Mouse (Mus musculus): ENCODE data around the gene Taf11. TPM values are rescaled to one million over a fixed set of nuclear protein-coding genes. Genes with fewer than 3 reads are reported as not detected.
A peak's percentile ranks its signal among the peaks of the same experiment; 100 is the strongest.

Gene Taf11
- polyA plus RNA-seq, 1 experiment from 2014 or later, result 51.6 TPM

DNA sequence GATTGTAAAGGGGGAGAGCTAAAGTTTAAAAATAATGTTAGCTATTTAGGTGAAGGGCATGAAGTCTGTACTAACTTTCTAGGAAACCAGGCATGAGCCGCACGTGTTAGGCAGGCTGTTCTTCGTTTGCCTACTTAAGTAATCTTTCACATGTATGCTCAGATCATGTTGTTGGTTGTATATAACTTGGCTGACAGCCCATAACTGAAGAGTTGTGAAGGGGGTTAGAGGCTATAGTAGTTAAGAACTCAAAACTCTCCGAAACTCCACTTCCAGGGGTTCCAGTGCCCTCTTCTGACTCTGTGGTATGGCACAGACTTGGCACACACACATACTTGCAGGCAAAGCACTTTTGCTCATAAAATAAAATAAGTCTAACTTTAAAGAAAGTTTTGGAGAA lies 42.9 kb downstream of the Taf11 start:
- Histone ChIP-seq H3K27ac (ENCODE audit: low read depth, low read length) (no peak overlapping the region), H3K4me1 (ENCODE audit: control insufficient read depth, insufficient read depth, low read depth, low read length) (no peaks in the 10 kb centered on the region), H3K27me3 (replicated peaks; ENCODE audit: control insufficient read depth, insufficient read depth, low read length) (no peaks in the 10 kb centered on the region), H3K9me3 (ENCODE audit: control insufficient read depth, low read length) (no peaks in the 10 kb centered on the region), H3K4me2 (ENCODE audit: low read length) (no peak overlapping the region), H3K36me3 (ENCODE audit: control insufficient read depth, insufficient read depth, low read length) (no peaks in the 10 kb centered on the region), H3K4me3 (ENCODE audit: low read length) (no peak overlapping the region), H3K9ac (ENCODE audit: low read depth, low read length) (no peak overlapping the region)
- no peak for ATAC-seq
- WGBS, result 92% methylated on average over 4 of the region's 4 CpGs

DNA sequence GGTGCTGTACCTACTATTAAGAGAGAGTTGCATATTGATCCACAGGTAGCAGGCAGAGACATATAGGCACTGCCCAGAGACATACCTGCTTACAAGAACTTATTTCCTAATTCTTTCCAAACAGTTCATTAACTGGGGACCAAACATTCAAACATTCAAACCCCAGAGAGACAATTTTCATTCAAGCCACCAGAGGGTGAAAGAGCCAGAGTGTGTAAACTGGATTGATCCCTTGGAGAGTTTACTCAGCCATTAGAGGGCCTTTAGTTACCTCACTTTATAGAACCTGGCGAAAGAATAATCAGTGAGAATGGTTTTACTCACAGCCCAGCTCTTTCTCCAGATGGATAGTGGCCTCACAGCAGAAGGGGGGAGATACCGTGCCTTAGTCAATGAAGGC lies 44.2 kb downstream of the Taf11 start:
- Histone ChIP-seq H3K4me1 (ENCODE audit: control insufficient read depth, insufficient read depth, low read depth, low read length) (no peaks in the 10 kb centered on the region), H3K9ac (ENCODE audit: low read depth, low read length) (no peak overlapping the region)
- ATAC-seq, result no peak

DNA sequence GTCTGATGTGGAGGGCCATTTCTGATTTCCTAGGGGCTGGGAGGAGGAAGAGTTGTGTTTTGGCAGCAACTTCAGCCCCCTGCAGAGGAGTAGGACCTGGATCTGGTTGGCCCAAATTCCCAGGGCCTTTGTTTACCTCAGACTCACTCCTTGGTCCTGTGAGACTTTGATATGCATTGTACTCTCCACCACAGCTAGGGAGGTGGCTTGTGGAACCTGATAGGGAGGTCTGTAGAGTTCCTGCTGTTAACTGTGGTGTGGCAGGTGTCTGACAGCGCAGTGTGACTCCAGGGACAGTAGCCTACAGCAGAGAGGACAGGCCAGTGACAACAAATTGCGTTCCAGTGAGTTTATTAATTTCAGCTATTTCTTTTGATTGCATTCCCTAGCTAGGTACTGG lies 50.5 kb downstream of the Taf11 start:
- WGBS, result 35% methylated on average over 2 of the region's 2 CpGs
- no peak overlapping the region for H3K4me2 ChIP-seq (ENCODE audit: low read length)
- H3K27me3 ChIP-seq (replicated peaks; ENCODE audit: control insufficient read depth, insufficient read depth, low read length), result no peaks in the 10 kb centered on the region
- no peak overlapping the region for H3K4me3 ChIP-seq (ENCODE audit: low read length)
- no peaks in the 10 kb centered on the region for H3K36me3 ChIP-seq (ENCODE audit: control insufficient read depth, insufficient read depth, low read length)
- no peak overlapping the region for H3K9ac ChIP-seq (ENCODE audit: low read depth, low read length)
- peaks cover 23% of the 10 kb centered on the region for H3K4me1 ChIP-seq (ENCODE audit: control insufficient read depth, insufficient read depth, low read depth, low read length)
- no peak for ATAC-seq
- H3K9me3 ChIP-seq (ENCODE audit: control insufficient read depth, low read length), result no peaks in the 10 kb centered on the region
- H3K27ac ChIP-seq (ENCODE audit: low read depth, low read length), result no peak overlapping the region

More for the DNA sequence above, 44.2 kb downstream of the Taf11 start:
- H3K4me2 ChIP-seq (ENCODE audit: low read length), result no peak overlapping the region
- H3K9me3 ChIP-seq (ENCODE audit: control insufficient read depth, low read length), result no peaks in the 10 kb centered on the region
- 85% methylated on average over 2 of the region's 2 CpGs for WGBS
- H3K27ac ChIP-seq (ENCODE audit: low read depth, low read length), result no peak overlapping the region
- H3K36me3 ChIP-seq (ENCODE audit: control insufficient read depth, insufficient read depth, low read length), result no peaks in the 10 kb centered on the region
- no peak overlapping the region for H3K4me3 ChIP-seq (ENCODE audit: low read length)
- H3K27me3 ChIP-seq (replicated peaks; ENCODE audit: control insufficient read depth, insufficient read depth, low read length), result no peaks in the 10 kb centered on the region

DNA sequence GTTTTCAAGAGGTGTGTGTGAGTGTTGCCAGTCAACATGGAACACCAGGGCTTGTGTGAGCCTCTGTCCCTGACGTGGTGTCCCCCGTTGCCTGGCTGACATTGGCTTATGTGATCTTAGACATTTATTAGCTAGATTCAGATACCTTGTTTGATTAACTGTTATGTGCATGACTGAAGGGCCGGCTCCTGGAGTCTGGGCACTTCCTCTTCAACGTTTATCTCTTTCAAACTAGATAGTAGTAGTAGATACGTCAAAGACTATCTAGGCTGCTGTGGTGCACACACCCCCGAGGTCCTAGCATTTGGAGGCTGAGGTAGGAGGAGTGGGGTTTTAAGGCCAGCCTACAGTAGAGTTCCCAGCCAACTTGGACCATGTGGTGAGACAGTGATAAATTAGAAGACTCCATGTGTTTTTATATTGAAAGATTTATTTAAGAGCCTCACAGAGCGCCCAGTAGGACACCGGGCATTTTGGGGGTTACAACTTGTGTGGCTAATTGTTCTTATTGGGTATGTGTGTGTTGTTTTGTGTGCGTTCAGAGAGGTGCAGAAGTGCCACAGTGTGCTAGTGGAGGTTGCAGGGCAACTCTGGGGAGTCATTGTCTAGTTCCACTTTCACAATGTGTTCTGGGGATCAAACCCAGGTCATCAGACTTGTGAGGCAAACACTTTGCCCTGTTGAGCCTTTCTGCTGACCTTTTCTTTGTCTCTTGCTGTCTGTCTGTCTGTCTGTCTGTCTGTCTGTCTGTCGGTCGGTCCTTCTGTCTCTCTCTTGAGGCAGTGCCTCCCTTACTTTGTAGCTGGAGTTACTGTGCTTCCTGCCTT lies 51.8 kb downstream of the Taf11 start:
- no peak for ATAC-seq
- no peaks in the 10 kb centered on the region for H3K9me3 ChIP-seq (ENCODE audit: control insufficient read depth, low read length)
- H3K36me3 ChIP-seq (ENCODE audit: control insufficient read depth, insufficient read depth, low read length), result no peaks in the 10 kb centered on the region
- no peaks in the 10 kb centered on the region for H3K27me3 ChIP-seq (replicated peaks; ENCODE audit: control insufficient read depth, insufficient read depth, low read length)
- peak overlapping the region; percentile 88 for H3K4me2 ChIP-seq (ENCODE audit: low read length)
- no peak overlapping the region; the same call in 1 of the 2 replicates for H3K27ac ChIP-seq (ENCODE audit: low read depth, low read length)
- peaks cover 23% of the 10 kb centered on the region for H3K4me1 ChIP-seq (ENCODE audit: control insufficient read depth, insufficient read depth, low read depth, low read length)
- H3K9ac ChIP-seq (ENCODE audit: low read depth, low read length), result peak overlapping the region; percentile 93
- 40% methylated on average over 11 of the region's 11 CpGs for WGBS
- peak overlapping the region; percentile 95 for H3K4me3 ChIP-seq (ENCODE audit: low read length)

DNA sequence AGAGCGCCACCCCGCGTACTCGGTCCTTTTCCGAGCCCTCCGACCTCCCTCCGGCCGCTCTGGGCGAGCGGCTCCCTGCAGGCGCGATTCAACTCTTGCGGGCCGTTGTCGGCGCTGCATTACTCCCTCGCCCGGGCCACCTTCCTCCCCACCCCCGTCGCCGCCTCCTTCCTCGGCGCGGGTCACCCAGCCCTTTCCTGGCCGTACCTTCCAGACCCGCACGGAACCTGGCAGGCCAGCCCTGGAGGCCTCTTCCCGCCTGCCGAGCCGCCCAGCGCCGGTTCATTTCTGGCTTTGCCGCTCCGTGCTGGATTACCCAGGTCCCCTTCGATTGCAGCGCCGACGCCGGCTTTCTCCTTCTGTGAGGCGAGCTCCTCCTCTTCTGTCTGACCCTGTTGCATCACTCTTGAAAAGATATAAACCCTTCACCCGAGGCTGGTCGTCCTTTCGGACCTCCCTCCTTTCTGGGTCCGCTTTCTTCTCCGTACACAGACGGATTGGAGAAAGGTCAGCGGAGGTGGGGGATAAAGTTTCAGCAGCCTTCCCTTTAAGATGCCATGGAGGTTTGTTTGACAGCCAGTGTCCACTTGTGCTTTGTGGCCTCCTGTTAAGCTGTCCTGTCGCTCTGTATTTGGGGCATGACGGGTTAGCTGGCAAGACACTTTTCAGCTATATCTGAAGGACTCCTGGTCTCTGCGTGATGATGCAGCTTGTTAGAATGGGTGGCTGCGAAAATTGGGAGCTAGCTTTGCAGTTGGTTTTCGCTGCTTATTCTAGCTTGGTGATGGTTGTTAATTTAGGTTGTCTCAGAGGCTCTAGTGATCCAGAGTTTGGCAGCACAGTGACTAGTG lies 52.6 kb downstream of the Taf11 start:
- Histone ChIP-seq H3K4me2 (ENCODE audit: low read length) (peak overlapping the region; percentile 88), H3K4me1 (ENCODE audit: control insufficient read depth, insufficient read depth, low read depth, low read length) (peaks cover 23% of the 10 kb centered on the region), H3K27ac (ENCODE audit: low read depth, low read length) (peak overlapping the region; percentile 91), H3K4me3 (ENCODE audit: low read length) (peak overlapping the region; percentile 95), H3K36me3 (ENCODE audit: control insufficient read depth, insufficient read depth, low read length) (peaks cover 6% of the 10 kb centered on the region), H3K9ac (ENCODE audit: low read depth, low read length) (peak overlapping the region; percentile 93), H3K27me3 (replicated peaks; ENCODE audit: control insufficient read depth, insufficient read depth, low read length) (no peaks in the 10 kb centered on the region), H3K9me3 (ENCODE audit: control insufficient read depth, low read length) (no peaks in the 10 kb centered on the region)
- ATAC-seq, result peak; percentile 71; the same call in 1 of the 2 replicates
- under 1% methylated on average over 52 of the region's 52 CpGs for WGBS

DNA sequence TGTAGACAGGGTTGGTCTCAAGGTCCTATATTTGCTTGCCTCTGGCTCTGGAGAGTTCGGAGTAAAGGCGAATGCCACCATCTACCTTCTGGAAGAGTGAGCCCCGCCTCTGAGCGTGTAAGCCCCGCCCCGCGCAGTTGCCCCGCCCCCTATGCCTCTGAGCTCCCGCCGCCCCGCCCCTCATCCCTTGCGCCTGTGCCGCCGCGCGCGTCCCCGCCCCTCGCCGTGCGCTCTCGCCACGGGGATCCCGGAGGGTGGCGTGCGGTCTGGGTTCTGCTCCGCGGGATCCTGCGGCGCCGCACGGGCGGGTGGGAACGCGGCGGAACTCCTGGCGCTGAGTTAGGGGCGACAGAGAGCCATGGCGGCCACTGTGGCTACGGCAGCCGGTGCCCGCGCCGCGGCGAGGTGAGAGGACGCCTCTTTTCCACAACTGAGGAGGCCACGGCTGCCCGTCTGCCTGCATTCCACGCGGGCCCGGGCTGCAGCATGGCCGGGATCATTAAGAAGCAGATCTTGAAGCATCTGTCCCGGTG lies 53.3 kb downstream of the Taf11 start, which contains the start of gene Uhrf1bp1:
Gene Uhrf1bp1, plus strand, starts transcription at position 177 of the 533 bp plus-strand sequence.
- WGBS, result 1% methylated on average over 43 of the region's 54 CpGs
- Histone ChIP-seq H3K27me3 (replicated peaks; ENCODE audit: control insufficient read depth, insufficient read depth, low read length) (no peaks in the 10 kb centered on the region), H3K27ac (ENCODE audit: low read depth, low read length) (peak within 1 kb of the TSS; percentile 91), H3K9me3 (ENCODE audit: control insufficient read depth, low read length) (no peaks in the 10 kb centered on the region), H3K9ac (ENCODE audit: low read depth, low read length) (peak within 1 kb of the TSS; percentile 93), H3K4me3 (ENCODE audit: low read length) (peak within 1 kb of the TSS; percentile 95), H3K36me3 (ENCODE audit: control insufficient read depth, insufficient read depth, low read length) (peaks cover 6% of the 10 kb centered on the region), H3K4me2 (ENCODE audit: low read length) (peak within 1 kb of the TSS; percentile 88), H3K4me1 (ENCODE audit: control insufficient read depth, insufficient read depth, low read depth, low read length) (peaks cover 23% of the 10 kb centered on the region)
- peak; percentile 90 for ATAC-seq

Other genes starting within 250 kb of the Taf11 start
- 0.60 and 1.6 TPM in 2 replicates for gene Spdef, start 180.9 kb downstream of the Taf11 start, polyA plus RNA-seq (2015; fragmentation: Nextera tagmentation; extraction: Ambion mirVana)
- gene D17Wsu92e, start 89.2 kb downstream of the Taf11 start, polyA plus RNA-seq (2015; fragmentation: Nextera tagmentation; extraction: Ambion mirVana), result 9.9 and 10.3 TPM in 2 replicates
- gene Snrpc, start 71.7 kb downstream of the Taf11 start, polyA plus RNA-seq (2015; fragmentation: Nextera tagmentation; extraction: Ambion mirVana), result 198 and 207 TPM in 2 replicates
- gene Uhrf1bp1, start 53.4 kb downstream of the Taf11 start, polyA plus RNA-seq (2015; fragmentation: Nextera tagmentation; extraction: Ambion mirVana), result 5.3 and 6.3 TPM in 2 replicates
- gene Anks1, start 538 bp downstream of the Taf11 start, polyA plus RNA-seq (2015; fragmentation: Nextera tagmentation; extraction: Ambion mirVana), result 44.0 and 54.2 TPM in 2 replicates
- 1.4 and 1.6 TPM in 2 replicates for gene Tcp11, start 170.8 kb upstream of the Taf11 start, polyA plus RNA-seq (2015; fragmentation: Nextera tagmentation; extraction: Ambion mirVana)
- gene Scube3, start 232.3 kb upstream of the Taf11 start, polyA plus RNA-seq (2015; fragmentation: Nextera tagmentation; extraction: Ambion mirVana), result 3.0 and 3.6 TPM in 2 replicates

Data from hindbrain, embryonic 16.5 days (tissue).